Mouse (Mus musculus): ENCODE results near the gene Phgdh. TPM values are rescaled to one million over a fixed set of nuclear protein-coding genes. Genes with fewer than 3 reads are reported as not detected.

Gene Phgdh
- 10 to 100 TPM; 14.7 to 16.0 TPM for total RNA-seq (2021)
- long read RNA-seq, experiment 1, transcript Phgdh-201 (12 exons, 1,893 nt), result major isoform, 61 of 69 reads
- long read RNA-seq, experiment 1, partial matches to known transcripts, result 5 of 69 reads
- long read RNA-seq, experiment 1, other reads (novel, unspliced or antisense), result 3 of 69 reads
- long read RNA-seq, experiment 2, transcript Phgdh-201 (12 exons, 1,893 nt), result major isoform, 10 of 11 reads
- long read RNA-seq, experiment 2, partial matches to known transcripts, result 1 of 11 reads
- long read RNA-seq, experiment 2, other reads (novel, unspliced or antisense), result 0 of 11 reads

DNA sequence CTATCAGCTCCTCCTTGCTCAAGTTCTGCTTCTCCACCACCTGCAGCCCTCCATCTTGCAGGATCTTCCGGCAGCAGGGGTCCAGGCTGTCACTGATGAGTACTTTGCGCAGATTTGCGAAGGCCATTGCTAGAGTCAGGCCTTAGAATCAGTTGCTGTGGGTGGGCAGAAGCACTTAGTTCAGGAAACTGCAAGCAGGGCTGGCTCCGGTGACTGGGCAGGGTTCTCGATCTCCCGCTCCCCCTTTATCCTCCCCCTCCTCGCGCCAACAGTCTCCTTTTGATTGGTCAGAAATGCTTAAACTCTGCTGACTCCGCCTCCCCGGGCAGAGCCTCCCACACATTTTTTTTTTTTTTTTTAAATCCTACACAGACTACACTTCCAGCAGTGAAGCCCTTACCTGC, at the start of gene Phgdh:
Phgdh (minus strand) TSS at position 285 of the 404 bp plus-strand sequence.
- DNase-seq, result peak; percentile 69 to 73

DNA sequence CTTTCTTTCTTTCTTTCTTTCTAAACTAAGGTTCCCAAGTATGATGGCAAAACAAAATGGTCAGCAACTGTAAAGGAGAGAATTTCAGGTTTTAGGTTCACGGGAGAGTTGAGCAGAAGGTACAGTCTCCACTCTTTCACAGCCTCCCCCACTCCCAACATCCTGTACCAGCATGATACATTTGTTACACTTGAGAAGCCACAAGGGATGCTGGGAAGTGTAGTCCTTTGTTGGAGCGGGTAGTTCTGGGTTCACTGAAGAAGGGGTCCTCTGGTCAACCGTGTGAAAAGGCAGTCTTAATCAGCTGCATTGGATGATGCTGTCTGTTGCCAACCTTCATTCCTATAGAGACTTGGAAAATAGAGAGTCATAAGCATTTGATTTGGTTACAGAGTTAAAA, 49.5 kb upstream of the Phgdh start:
- no peak for DNase-seq

DNA sequence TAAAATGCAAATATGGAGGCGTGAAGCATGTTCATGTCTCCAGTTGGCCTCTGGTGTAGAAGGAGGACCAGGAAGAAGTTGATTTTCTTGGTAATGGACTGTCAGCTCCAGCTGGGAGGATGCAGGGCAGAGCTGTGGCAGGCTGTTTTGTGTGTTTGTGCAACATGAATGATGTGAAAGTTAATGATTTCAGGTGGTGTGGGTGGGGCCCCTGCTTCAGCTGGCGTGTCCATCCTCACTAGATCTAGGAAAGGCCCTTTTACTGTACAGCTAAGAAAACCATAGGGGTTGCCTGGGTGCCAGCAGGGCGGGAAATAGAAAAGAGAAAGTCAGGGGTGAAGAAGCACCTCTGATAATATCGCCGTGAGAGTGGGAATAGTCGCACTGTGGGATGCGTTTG, 48.0 kb upstream of the Phgdh start:
- no peak for DNase-seq

DNA sequence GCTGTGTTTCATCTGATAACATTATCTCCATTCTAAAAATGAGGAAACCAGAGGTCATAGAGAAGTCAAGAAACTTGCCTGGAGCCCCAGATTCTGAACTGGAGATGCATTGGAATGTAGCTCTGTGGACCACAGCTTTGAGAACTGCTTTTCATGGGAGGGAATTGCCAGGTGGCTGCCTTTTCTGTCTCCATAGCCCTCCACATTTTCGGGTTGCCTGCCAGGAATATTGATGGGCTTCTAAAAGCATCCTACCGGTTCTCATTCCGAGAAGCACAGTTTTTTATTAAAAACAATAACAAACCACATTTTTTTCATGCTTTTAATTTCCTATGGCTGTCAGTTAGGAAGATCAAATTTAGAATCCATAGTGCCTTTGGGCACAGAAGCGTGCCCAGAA, 47.3 kb upstream of the Phgdh start:
- DNase-seq, result no peak

DNA sequence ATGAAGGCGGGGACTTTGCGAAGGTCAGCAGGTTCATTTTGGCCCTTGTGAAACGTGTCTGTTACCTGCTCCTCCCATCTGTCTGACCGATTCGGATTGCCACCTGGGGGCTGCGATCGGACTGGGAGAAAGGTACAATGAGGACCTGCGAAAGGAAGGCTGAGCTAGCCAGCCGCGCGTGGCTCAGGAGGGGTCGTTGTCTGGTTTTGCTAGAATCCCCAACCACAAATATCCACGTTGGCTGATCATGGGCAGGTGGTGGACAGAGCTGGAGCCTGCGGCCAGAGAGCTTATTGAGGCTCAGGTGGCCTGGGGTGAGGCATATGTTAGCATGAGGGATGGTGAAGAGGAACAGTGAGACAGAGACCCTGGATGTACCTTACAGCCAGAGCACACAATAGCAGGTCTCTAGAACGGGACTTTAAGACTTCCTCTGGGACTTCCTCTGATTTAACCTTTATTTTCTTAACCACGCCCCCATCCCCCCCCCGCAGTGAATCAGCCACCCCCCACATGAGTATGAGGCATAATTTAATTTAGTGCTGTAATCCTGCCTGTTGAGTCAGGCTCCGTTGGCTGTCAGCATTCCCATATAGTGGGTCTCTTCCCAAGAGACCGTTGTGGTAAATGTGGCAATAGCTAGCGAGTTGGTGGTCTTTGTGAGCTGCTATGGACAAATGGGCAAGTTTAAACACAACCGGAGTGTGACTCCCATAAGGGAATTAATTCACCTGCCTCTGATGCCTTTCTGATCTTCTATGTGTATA, 43.4 kb upstream of the Phgdh start:
- peak; percentile 17 to 29 for DNase-seq

DNA sequence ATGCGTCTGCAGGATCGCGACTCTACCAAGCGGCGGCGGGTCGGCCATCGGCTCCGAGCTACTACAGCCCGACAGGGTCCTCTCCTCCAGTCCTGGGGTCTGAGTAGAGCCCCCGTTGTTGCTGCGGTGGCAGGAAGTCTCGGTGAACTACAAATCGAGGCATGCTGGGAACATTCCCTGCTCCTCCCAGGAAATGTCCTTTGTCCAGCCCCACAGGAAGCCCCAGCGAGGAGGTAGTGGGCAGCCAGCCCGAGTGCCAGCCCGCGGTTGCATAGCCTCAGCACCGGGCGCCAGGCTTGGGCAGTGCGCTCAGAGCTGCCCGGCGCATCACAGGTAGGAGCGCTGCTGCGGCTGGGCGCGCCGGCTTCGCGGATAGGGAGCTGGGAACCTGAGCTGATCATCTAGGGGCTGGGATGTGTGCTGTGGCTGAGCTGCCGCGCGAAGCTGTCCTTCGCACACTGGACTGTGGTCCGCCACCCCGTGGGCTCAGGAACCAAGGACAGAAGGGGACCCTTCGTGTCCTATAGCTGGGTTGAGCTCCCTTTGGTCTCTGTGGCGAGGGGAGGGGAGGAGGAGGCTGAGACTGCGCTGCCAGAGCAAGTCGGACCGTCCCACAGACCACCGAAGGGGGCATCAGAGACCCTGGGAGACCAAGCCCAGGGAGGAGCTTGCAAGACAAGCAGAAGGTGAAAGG, 42.6 kb upstream of the Phgdh start, which contains the start of gene Zfp697:
Zfp697 (plus strand) TSS at position 216 of the 694 bp plus-strand sequence.
- DNase-seq, result peak; percentile 86 to 89

DNA sequence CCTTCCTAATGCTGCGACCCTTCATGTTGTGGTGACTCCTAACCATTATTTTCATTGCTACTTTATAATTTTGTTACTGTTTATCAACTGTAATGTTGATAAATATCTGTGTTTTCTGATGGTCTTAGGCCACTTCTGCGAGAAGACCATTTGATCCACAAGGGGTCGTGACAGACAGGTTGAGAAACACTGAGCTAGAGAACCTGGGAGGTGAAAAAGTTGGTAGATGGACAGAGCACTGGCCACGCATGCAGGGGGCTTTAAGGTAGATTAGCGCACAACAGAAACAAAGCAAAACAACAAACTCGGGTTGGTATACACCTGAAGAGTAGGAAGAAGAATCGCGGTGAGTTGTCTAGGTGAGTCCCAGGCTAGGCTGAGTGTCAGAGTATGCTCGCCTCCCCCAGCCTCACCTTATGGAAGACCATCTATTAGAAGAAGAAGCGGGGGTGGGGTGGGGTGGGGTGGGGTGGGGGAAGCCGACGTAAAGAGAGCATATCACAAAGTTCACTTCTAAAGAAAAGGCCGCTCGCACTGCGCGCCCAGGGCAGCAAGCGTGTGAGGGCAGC, 42.0 kb upstream of the Phgdh start:
- DNase-seq, result no peak

DNA sequence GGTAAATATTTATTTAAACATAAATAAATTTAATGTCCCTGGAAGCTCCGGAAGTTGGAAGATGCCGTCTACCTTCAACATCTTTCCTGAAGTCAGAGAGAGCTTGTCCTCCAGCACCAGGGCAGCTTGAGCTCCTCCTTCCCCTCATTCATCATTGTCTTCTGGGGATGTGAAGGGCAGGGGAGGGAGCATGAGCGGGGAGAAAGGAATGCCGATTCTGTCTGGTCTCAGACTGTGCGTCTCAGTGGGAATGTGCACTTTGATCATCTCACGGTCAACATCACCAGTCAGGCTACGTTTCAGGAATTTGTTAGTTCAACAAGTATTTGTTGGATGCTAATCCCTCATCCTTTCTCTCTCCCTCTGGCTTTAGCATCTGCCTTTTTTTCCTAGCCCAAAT, 39.4 kb upstream of the Phgdh start:
- peak; percentile 41 to 53 for DNase-seq

DNA sequence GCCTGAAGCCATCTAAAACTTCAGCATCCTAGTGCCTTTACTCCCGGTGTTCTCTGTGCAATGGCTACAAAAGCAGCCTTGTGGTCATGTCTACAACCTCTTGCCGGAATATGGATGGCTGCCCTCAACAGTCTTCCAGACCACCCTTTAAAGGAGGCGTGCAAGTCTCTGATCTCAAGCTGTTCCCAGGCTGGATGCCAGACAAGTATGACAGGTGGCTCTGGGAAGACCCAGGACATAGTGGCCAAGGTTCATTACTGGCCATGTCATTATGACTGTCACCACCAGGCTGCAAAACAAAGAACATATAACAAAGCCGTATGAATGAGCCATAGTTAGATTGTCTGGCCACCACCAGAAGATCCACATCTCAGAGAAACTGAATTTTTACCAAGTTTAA, 38.5 kb upstream of the Phgdh start:
- DNase-seq, result no peak

DNA sequence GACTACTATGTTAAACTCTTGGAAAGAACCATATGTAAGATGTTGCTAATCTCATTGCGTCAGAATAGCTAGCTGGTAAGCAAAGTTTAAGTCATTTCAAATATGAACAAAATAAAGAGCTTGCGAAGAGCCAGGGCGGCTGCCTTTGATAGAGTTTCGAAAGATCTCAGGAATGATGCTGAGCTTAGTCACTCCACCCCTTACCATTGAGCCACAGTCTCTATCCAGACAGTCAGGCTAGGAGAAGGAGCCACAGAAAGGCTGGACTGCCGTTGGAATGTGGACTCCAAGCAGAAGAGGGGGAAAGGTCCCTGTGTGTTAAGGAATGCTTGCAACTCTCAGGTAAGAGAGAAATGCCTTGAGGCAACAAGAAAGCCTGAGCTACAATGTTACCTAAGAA, 35.2 kb upstream of the Phgdh start:
- DNase-seq, result no peak

DNA sequence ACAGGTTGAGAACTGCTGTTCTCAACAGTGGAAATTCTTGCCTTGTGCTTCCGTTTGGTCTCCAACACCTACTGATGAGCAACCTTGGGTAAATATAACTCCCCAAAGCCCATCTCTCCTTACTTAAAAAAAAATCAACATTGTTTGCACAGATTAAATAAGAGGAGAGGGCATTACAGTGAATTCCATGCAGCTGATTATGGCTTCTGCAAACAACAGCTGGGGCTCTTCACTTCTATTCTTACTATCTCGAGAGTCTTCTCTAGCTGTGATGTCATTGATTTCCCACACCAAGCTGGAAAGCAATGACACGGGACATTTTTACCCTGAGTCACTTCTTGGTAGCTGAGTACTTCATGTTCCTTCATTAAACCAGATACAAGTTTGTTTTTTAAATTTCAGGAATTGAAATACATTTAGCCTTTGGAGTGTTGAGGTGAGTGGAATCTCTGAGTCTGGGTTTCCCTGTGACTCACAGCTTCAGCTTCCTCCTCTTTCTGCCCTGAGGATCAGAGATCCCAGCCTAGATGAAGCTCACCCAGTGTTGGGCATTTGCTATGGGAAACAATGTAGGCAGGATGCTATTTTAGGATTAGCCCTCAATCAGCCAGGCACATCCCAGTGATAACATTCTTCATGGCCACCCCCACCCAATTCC, 34.4 kb upstream of the Phgdh start:
- no peak for DNase-seq

DNA sequence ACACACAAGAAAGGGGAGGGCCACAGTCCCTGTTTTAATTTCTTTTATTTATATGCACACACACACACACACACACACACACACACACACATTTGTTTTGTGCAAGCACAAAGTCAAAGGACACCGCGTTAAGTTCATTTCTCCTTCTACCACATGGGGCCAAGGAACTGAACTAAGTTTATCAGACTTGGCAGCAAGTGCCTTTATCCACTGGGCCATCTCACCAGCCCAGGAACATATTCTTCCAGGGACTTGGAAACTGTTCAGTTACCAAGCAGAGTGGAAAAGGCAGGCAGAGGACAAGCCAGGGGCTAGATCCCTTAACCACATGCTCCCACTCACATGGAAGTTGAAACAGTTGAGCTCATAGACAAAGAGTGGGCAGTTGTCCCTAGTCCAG, 29.0 kb upstream of the Phgdh start:
- DNase-seq, result no peak

DNA sequence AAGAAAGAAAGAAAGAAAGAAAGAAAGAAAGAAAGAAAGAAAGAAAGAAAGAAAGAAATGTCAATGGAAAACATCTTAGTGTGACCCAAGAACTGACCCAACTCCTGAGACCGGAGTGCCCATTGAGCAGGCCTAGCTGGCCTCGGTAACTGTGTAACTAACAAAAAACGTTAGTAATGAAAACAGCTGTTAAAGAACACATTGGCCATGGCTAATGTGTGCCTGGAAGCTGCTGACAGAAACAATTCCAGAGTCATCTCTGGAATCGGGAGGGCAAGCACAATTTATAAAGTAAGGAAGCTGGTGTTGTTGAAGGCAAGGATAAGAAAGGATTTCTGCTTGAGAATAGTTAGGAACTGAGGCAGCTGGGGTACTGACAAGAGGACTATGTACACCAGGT, 28.5 kb upstream of the Phgdh start:
- DNase-seq, result no peak

DNA sequence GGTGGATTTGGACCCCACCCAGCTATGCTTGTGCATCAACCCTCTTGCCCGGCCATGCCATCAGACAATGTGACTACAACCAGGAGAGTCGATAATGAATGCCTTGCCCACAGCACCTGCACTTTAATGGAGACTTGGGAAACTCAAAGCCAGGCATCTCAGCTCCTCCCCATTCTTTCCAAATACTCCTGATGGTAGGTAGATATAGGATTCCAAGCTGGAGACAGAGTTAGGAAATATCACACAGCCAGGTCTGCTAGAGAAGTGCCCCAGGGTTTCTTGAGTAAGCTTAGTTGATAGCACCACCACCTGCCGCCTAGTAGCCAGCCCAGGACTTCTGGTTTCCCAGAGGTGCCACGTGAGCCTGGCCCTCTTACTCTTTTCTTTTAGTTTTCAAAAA, 27.0 kb upstream of the Phgdh start:
- no peak for DNase-seq

DNA sequence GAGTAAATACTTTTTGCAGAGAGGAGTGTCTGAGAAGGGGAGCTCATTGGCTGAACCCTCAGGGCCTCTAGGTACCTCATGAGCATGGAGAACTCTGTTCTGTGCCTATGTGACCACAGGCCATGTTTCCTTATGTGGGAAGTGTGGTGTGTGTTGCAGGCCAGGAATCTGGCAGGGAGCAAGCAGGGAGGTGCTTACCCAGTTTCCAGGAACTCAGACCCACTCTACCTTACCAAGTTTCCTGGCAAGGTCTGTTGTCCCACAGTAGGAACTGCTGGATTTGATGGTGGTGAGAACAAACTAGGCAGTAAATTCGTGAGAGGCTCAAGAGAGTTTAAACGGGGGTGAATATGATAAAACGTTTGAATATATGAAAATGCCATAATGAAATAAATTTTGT, 26.3 kb upstream of the Phgdh start:
- no peak for DNase-seq

DNA sequence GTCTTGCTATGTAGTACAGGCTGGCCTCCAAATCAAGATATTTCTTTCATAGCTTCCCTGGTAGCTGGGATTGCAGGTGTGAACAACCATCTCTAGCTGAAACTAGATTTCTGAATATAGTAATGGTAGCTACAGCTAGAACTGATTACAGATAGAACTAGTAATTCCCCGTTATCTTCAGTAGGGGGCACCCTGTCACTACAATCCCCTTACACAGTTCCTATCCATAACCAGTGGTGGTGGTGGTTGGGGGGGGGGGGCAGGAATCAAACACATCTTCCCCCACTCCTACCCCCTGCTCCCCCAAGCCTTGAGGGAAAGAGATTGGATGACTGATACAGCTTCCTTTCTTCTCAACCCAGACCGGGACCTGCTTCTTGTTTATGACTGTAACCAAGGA, 23.0 kb upstream of the Phgdh start:
- peak in 1 of 2 experiments; percentile 43 for DNase-seq

DNA sequence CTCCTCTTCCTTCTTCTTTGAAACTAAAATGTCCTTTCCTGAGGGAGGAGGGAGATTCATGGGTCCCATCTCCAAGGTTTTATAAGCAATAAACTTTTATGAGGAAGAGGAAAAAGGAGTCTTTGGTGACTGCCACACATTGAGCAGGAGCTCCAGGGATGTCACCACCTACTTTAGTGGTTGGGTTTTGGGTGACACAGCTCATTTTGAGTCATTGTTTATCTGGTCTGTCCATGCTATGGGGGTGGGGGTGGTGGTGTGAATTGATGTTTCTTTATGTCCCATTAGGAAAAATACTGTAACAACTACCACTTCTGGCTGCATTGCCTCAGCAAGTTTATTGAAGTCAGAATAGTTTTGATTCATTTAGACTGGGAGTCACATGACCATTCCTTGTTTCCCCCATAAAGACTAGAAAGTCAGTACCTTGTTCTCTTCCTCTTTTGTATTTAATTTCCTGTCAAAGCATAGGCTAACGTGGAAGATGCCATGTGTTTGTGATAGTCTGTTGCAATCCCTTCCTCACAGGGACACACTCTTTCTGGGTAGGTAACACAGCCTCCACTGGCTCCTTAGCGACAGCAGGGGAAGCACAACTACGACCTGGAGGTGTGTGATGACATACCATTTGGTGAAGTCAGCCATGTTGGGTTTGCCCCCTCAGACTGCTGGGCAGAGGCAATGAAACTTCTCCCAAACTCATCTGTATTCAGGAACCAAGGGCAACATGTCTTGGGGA, 17.0 kb upstream of the Phgdh start:
- no peak for DNase-seq

DNA sequence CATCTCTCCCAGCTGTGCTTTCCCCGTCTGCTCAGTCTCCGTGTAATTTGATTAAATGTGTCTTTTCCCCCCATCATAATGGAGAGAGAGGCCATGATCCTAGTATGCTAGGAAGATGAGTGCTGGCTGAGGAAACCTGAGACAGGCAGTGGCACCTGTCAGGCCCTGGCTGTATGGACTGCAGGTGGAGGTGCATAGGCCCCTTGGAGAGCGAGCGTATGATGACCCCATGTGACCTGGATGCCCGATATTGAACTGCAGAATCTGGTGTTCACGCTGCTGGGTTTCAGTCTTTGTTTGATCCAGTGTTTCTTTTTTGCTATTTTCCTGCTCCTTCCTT, 16.2 kb upstream of the Phgdh start:
- DNase-seq, result no peak

DNA sequence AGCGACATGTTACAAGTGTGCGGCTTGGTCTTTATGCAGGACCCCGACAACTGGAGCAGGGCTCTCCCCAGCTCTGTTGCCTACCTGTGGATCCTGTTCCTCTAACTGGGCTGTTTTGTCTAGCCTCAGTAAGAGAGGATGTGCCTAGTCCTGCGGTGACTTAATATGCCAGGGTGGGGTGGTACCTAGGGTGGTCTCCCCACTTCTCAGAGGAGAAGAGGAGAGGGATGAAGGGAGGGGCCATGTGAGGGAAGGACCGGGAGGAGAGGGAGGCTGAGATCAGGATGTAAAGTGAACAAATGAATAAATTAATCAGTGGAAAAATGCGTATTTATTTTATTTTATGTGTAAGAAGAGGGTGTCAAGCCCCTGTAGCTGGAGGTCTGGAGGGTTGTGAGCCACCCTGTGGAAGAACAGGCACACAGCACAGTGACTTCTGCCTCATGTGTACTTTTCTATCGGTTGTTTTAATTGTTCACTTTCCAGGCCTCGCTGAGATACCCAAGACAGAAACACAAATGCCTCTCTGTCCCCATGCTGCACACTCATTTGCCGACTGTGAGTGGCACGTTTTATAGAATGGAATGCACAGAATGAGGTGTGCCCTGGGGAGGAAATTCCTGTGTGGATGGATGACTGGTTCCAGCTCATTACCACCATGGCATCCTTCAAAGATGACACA, 15.7 kb upstream of the Phgdh start:
- DNase-seq, result no peak

DNA sequence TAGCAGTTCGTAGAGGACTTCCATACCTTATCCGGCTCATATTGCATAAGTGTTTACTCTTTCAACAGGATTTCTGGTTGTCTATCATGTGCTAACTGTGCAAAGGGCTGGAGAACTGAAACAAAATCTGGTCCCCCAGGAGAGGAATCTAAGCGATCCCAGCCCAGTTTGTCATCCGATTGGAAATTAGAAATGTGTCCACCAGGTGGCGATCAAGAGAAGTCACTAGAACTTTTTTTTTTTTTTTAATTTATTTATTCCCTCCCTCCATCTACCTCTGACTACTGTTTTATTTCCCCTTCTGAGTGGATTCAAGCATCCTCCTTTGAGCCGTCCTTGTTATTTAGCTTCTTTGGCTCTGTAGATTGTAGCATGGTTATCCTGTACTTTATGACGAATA, 14.1 kb upstream of the Phgdh start:
- peak; percentile 46 to 73 for DNase-seq

DNA sequence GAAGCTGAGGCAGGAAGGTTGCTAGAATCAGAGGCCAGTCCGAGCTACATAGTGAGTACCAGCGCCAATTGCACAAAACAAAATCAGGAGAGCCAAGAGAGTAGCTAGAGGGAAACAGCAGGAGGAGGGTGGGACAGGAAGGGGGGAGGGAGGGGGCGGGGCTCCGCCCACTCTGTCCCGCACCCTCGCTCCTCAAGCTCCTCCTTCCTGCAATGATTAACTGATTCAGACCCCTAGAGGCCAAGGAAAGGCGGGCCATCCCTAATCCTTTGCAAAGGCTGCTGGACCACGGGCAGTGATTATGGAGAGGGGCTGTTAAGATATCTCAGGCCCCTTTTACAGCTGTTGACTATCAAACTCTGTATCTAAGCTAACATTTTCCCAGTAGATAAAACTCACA, 8.9 kb upstream of the Phgdh start:
- no peak for DNase-seq

Measured in adrenal gland, postnatal 36 days (tissue).